Mouse (Mus musculus): ENCODE results near the gene Eef1akmt2. TPM values are rescaled to one million over a fixed set of nuclear protein-coding genes. Genes with fewer than 3 reads are reported as not detected.

Eef1akmt2 gene
- polyA plus RNA-seq, 1 experiment from 2014 or later: 91.7 TPM

GRCm38 (mm10) chr7:132790447-132791219 is 61.8 kb downstream of the Eef1akmt2 start:
- 88% methylated on average over 14 of the region's 14 CpGs for WGBS
- DNase-seq (ENCODE audit: low spot score) (no peak), ATAC-seq (replicated peaks; ENCODE audit: low FRiP score) (no peak)
- Histone ChIP-seq H3K4me1 (replicated peaks; ENCODE audit: control insufficient read depth, insufficient read depth, low read length) (peaks cover 7% of the 10 kb centered on the region), H3K36me3 (ENCODE audit: control insufficient read depth, insufficient read depth, low read length) (no peaks in the 10 kb centered on the region), H3K4me2 (ENCODE audit: low read depth, low read length, severe bottlenecking) (no peak overlapping the region), H3K27ac (ENCODE audit: low read depth, low read length) (no peak overlapping the region), H3K4me3 (ENCODE audit: low read depth, low read length) (no peak overlapping the region), H3K27me3 (ENCODE audit: control insufficient read depth, insufficient read depth, low read length) (no peaks in the 10 kb centered on the region), H3K9me3 (ENCODE audit: control insufficient read depth, low read length) (no peaks in the 10 kb centered on the region), H3K9ac (ENCODE audit: low read length) (no peak overlapping the region)

- 96% methylated on average over 13 of the region's 13 CpGs for WGBS
- Histone ChIP-seq H3K4me1 (replicated peaks; ENCODE audit: control insufficient read depth, insufficient read depth, low read length) (peaks cover 7% of the 10 kb centered on the region), H3K36me3 (ENCODE audit: control insufficient read depth, insufficient read depth, low read length) (no peaks in the 10 kb centered on the region), H3K9ac (ENCODE audit: low read length) (no peak overlapping the region), H3K4me2 (ENCODE audit: low read depth, low read length, severe bottlenecking) (no peak overlapping the region), H3K27me3 (ENCODE audit: control insufficient read depth, insufficient read depth, low read length) (no peaks in the 10 kb centered on the region), H3K27ac (ENCODE audit: low read depth, low read length) (no peak overlapping the region), H3K4me3 (ENCODE audit: low read depth, low read length) (no peak overlapping the region), H3K9me3 (ENCODE audit: control insufficient read depth, low read length) (no peaks in the 10 kb centered on the region)
- ATAC-seq (replicated peaks; ENCODE audit: low FRiP score): no peak
- no peak for DNase-seq (ENCODE audit: low spot score)
Measured at GRCm38 (mm10) chr7:132788826-132789225, 63.6 kb downstream of the Eef1akmt2 start.

GRCm38 (mm10) chr7:132787496-132788190 is 64.8 kb downstream of the Eef1akmt2 start:
- Histone ChIP-seq H3K4me2 (ENCODE audit: low read depth, low read length, severe bottlenecking) (no peak overlapping the region), H3K27ac (ENCODE audit: low read depth, low read length) (no peak overlapping the region), H3K4me3 (ENCODE audit: low read depth, low read length) (no peak overlapping the region), H3K9ac (ENCODE audit: low read length) (no peak overlapping the region), H3K9me3 (ENCODE audit: control insufficient read depth, low read length) (no peaks in the 10 kb centered on the region), H3K27me3 (ENCODE audit: control insufficient read depth, insufficient read depth, low read length) (no peaks in the 10 kb centered on the region), H3K4me1 (replicated peaks; ENCODE audit: control insufficient read depth, insufficient read depth, low read length) (peaks cover 3% of the 10 kb centered on the region; the same call in 1 of the 2 replicates), H3K36me3 (ENCODE audit: control insufficient read depth, insufficient read depth, low read length) (no peaks in the 10 kb centered on the region)
- 93% methylated on average over 4 of the region's 4 CpGs for WGBS
- DNase-seq (ENCODE audit: low spot score): no peak
- ATAC-seq (replicated peaks; ENCODE audit: low FRiP score): no peak

GRCm38 (mm10) chr7:132787022-132787421 is 65.5 kb downstream of the Eef1akmt2 start:
- no peak overlapping the region for H3K9ac ChIP-seq (ENCODE audit: low read length)
- H3K27me3 ChIP-seq (ENCODE audit: control insufficient read depth, insufficient read depth, low read length): no peaks in the 10 kb centered on the region
- H3K36me3 ChIP-seq (ENCODE audit: control insufficient read depth, insufficient read depth, low read length): no peaks in the 10 kb centered on the region
- ATAC-seq (replicated peaks; ENCODE audit: low FRiP score): no peak
- WGBS: 94% methylated on average over 4 of the region's 4 CpGs
- no peaks in the 10 kb centered on the region for H3K9me3 ChIP-seq (ENCODE audit: control insufficient read depth, low read length)
- H3K4me1 ChIP-seq (replicated peaks; ENCODE audit: control insufficient read depth, insufficient read depth, low read length): peaks cover 5% of the 10 kb centered on the region; the same call in 1 of the 2 replicates
- no peak for DNase-seq (ENCODE audit: low spot score)
- H3K4me3 ChIP-seq (ENCODE audit: low read depth, low read length): no peak overlapping the region
- no peak overlapping the region for H3K4me2 ChIP-seq (ENCODE audit: low read depth, low read length, severe bottlenecking)
- H3K27ac ChIP-seq (ENCODE audit: low read depth, low read length): no peak overlapping the region

- Histone ChIP-seq H3K4me2 (ENCODE audit: low read depth, low read length, severe bottlenecking) (no peak overlapping the region), H3K4me1 (replicated peaks; ENCODE audit: control insufficient read depth, insufficient read depth, low read length) (peaks cover 9% of the 10 kb centered on the region), H3K27me3 (ENCODE audit: control insufficient read depth, insufficient read depth, low read length) (no peaks in the 10 kb centered on the region), H3K9me3 (ENCODE audit: control insufficient read depth, low read length) (no peaks in the 10 kb centered on the region), H3K36me3 (ENCODE audit: control insufficient read depth, insufficient read depth, low read length) (no peaks in the 10 kb centered on the region), H3K4me3 (ENCODE audit: low read depth, low read length) (no peak overlapping the region), H3K9ac (ENCODE audit: low read length) (no peak overlapping the region), H3K27ac (ENCODE audit: low read depth, low read length) (no peak overlapping the region)
- ATAC-seq (replicated peaks; ENCODE audit: low FRiP score): no peak
- DNase-seq (ENCODE audit: low spot score): no peak
- 58% methylated on average over 4 of the region's 4 CpGs for WGBS
Measured at GRCm38 (mm10) chr7:132786522-132786921, 66.0 kb downstream of the Eef1akmt2 start.

GRCm38 (mm10) chr7:132786011-132786410 is 66.5 kb downstream of the Eef1akmt2 start:
- no peaks in the 10 kb centered on the region for H3K27me3 ChIP-seq (ENCODE audit: control insufficient read depth, insufficient read depth, low read length)
- DNase-seq (ENCODE audit: low spot score) (no peak), ATAC-seq (replicated peaks; ENCODE audit: low FRiP score) (no peak)
- H3K4me1 ChIP-seq (replicated peaks; ENCODE audit: control insufficient read depth, insufficient read depth, low read length): peaks cover 14% of the 10 kb centered on the region
- 83% methylated on average over 7 of the region's 7 CpGs for WGBS
- H3K4me3 ChIP-seq (ENCODE audit: low read depth, low read length): no peak overlapping the region
- H3K4me2 ChIP-seq (ENCODE audit: low read depth, low read length, severe bottlenecking): no peak overlapping the region
- H3K27ac ChIP-seq (ENCODE audit: low read depth, low read length): no peak overlapping the region
- no peaks in the 10 kb centered on the region for H3K36me3 ChIP-seq (ENCODE audit: control insufficient read depth, insufficient read depth, low read length)
- no peaks in the 10 kb centered on the region for H3K9me3 ChIP-seq (ENCODE audit: control insufficient read depth, low read length)
- no peak overlapping the region for H3K9ac ChIP-seq (ENCODE audit: low read length)

- no peak for ATAC-seq (replicated peaks; ENCODE audit: low FRiP score)
- no peaks in the 10 kb centered on the region for H3K9me3 ChIP-seq (ENCODE audit: control insufficient read depth, low read length)
- no peak overlapping the region for H3K4me3 ChIP-seq (ENCODE audit: low read depth, low read length)
- no peaks in the 10 kb centered on the region for H3K36me3 ChIP-seq (ENCODE audit: control insufficient read depth, insufficient read depth, low read length)
- no peak overlapping the region for H3K9ac ChIP-seq (ENCODE audit: low read length)
- peaks cover 20% of the 10 kb centered on the region for H3K4me1 ChIP-seq (replicated peaks; ENCODE audit: control insufficient read depth, insufficient read depth, low read length)
- WGBS: 89% methylated on average over 5 of the region's 5 CpGs
- no peak for DNase-seq (ENCODE audit: low spot score)
- H3K27me3 ChIP-seq (ENCODE audit: control insufficient read depth, insufficient read depth, low read length): no peaks in the 10 kb centered on the region
- no peak overlapping the region for H3K27ac ChIP-seq (ENCODE audit: low read depth, low read length)
- no peak overlapping the region for H3K4me2 ChIP-seq (ENCODE audit: low read depth, low read length, severe bottlenecking)
Measured at GRCm38 (mm10) chr7:132784101-132784500, 68.4 kb downstream of the Eef1akmt2 start.

- ATAC-seq (replicated peaks; ENCODE audit: low FRiP score) (no peak), DNase-seq (ENCODE audit: low spot score) (no peak)
- H3K9me3 ChIP-seq (ENCODE audit: control insufficient read depth, low read length): no peaks in the 10 kb centered on the region
- no peak overlapping the region; the same call in 1 of the 2 replicates for H3K9ac ChIP-seq (ENCODE audit: low read length)
- WGBS: 60% methylated on average over 6 of the region's 6 CpGs
- H3K4me1 ChIP-seq (replicated peaks; ENCODE audit: control insufficient read depth, insufficient read depth, low read length): peaks cover 20% of the 10 kb centered on the region
- no peak overlapping the region for H3K4me2 ChIP-seq (ENCODE audit: low read depth, low read length, severe bottlenecking)
- no peaks in the 10 kb centered on the region; the same call in 1 of the 2 replicates for H3K36me3 ChIP-seq (ENCODE audit: control insufficient read depth, insufficient read depth, low read length)
- H3K27ac ChIP-seq (ENCODE audit: low read depth, low read length): peak overlapping the region; percentile 50; the same call in 1 of the 2 replicates
- H3K27me3 ChIP-seq (ENCODE audit: control insufficient read depth, insufficient read depth, low read length): no peaks in the 10 kb centered on the region
- no peak overlapping the region for H3K4me3 ChIP-seq (ENCODE audit: low read depth, low read length)
Measured at GRCm38 (mm10) chr7:132781850-132782249, 70.6 kb downstream of the Eef1akmt2 start.

All from forebrain, embryonic 11.5 days (tissue).